Mouse (Mus musculus) retina, embryonic 14.5 days (tissue): ENCODE data around the gene Mtx1.
A peak's percentile ranks its signal among the peaks of the same experiment; 100 is the strongest.

Source experiments
- DNase-seq: peaks from one replicate; pipeline ENCODE4 v3.0.0-alpha.2; 2015; ENCODE audit warnings: low spot score

Gene Mtx1

GRCm38 (mm10) chr3:89214681-89215411 is 12.0 kb downstream of the Mtx1 start, which contains the start of gene Thbs3:
Thbs3 (plus strand) TSS chr3:89215180.
- peak; percentile 70 for DNase-seq

GRCm38 (mm10) chr3:89213803-89214530 is 12.9 kb downstream of the Mtx1 start:
- peak; percentile 96 for DNase-seq

- DNase-seq, result no peak
Observed at GRCm38 (mm10) chr3:89210731-89211130, 16.2 kb downstream of the Mtx1 start.

GRCm38 (mm10) chr3:89210162-89210561 is 16.7 kb downstream of the Mtx1 start:
- no peak for DNase-seq

- no peak for DNase-seq
Observed at GRCm38 (mm10) chr3:89209731-89210130, 17.2 kb downstream of the Mtx1 start.

GRCm38 (mm10) chr3:89208736-89209135 is 18.2 kb downstream of the Mtx1 start:
- no peak for DNase-seq

- DNase-seq, result no peak
Observed at GRCm38 (mm10) chr3:89208075-89208657, 18.7 kb downstream of the Mtx1 start.

- no peak for DNase-seq
Observed at GRCm38 (mm10) chr3:89206695-89207094, 20.2 kb downstream of the Mtx1 start.

- DNase-seq, result no peak
Observed at GRCm38 (mm10) chr3:89206079-89206478, 20.8 kb downstream of the Mtx1 start.

- no peak for DNase-seq
Observed at GRCm38 (mm10) chr3:89203142-89203514, 23.8 kb downstream of the Mtx1 start.

- DNase-seq, result peak; percentile 97
Observed at GRCm38 (mm10) chr3:89202253-89203141, 24.4 kb downstream of the Mtx1 start, which contains the start of gene Gba. Gba (plus strand) TSS chr3:89202928.

- no peak for DNase-seq
Observed at GRCm38 (mm10) chr3:89199839-89200238, 27.0 kb downstream of the Mtx1 start.

GRCm38 (mm10) chr3:89195979-89196877 is 30.7 kb downstream of the Mtx1 start:
- peak; percentile 94 for DNase-seq

GRCm38 (mm10) chr3:89193853-89194252 is 33.0 kb downstream of the Mtx1 start:
- DNase-seq, result peak; percentile 59

GRCm38 (mm10) chr3:89193351-89193750 is 33.5 kb downstream of the Mtx1 start:
- DNase-seq, result no peak

GRCm38 (mm10) chr3:89190436-89190835 is 36.5 kb downstream of the Mtx1 start:
- no peak for DNase-seq

- no peak for DNase-seq
Observed at GRCm38 (mm10) chr3:89188478-89188875, 38.4 kb downstream of the Mtx1 start.

GRCm38 (mm10) chr3:89187690-89188477 is 39.0 kb downstream of the Mtx1 start:
- no peak for DNase-seq

GRCm38 (mm10) chr3:89187197-89187596 is 39.7 kb downstream of the Mtx1 start:
- DNase-seq, result no peak

GRCm38 (mm10) chr3:89183959-89184315 is 43.0 kb downstream of the Mtx1 start:
- no peak for DNase-seq
